Mouse (Mus musculus) CH12.LX (cell line): ENCODE measurements around the gene Hoxa13.

ENCODE experiments used
- CTCF ChIP-seq, 2 experiments: IDR thresholded peaks in 1 of 2; conservative IDR thresholded peaks in 1 of 2; 2 replicates each; pipeline ENCODE4 v1.5.1; 2011 to 2012; ENCODE audit warnings: low read depth in 2 of 2, low read length in 2 of 2, improper control_type of control experiment in 1 of 2, inconsistent platforms in 1 of 2, mild to moderate bottlenecking in 1 of 2, moderate library complexity in 1 of 2
- EP300 ChIP-seq: IDR thresholded peaks from 2 replicates; pipeline ENCODE4 v1.6.1; 2011; ENCODE audit warnings: low read length, improper control_type of control experiment
- HCFC1 ChIP-seq: IDR thresholded peaks from 2 replicates; pipeline ENCODE4 v1.6.1; 2012; ENCODE audit warnings: low read depth, mild to moderate bottlenecking, inconsistent platforms, low read length, improper control_type of control experiment
- MAFK ChIP-seq: IDR thresholded peaks from 2 replicates; pipeline ENCODE4 v1.6.1; 2011; ENCODE audit warnings: low read length, improper control_type of control experiment; ENCODE audit not compliant: insufficient replicate concordance
- MAX ChIP-seq: IDR thresholded peaks from 2 replicates; pipeline ENCODE4 v1.6.1; 2011; ENCODE audit warnings: low read length, improper control_type of control experiment
- POLR2A ChIP-seq: IDR thresholded peaks from 2 replicates; pipeline ENCODE4 v1.6.1; 2011; ENCODE audit warnings: low read depth, mild to moderate bottlenecking, improper control_type of control experiment, low read length
- POLR2AphosphoS2 ChIP-seq: IDR thresholded peaks from 2 replicates; pipeline ENCODE4 v1.6.1; 2011; ENCODE audit warnings: low read depth, low read length, improper control_type of control experiment
- SMC3 ChIP-seq: IDR thresholded peaks from 2 replicates; pipeline ENCODE4 v1.6.1; 2011; ENCODE audit warnings: low read depth, low read length, improper control_type of control experiment

- no peak for TF ChIP-seq MAX
- no peak for TF ChIP-seq POLR2AphosphoS2
- TF ChIP-seq HCFC1: no peak
- TF ChIP-seq EP300: no peak
- no peak for TF ChIP-seq POLR2A
- TF ChIP-seq CTCF (conservative IDR thresholded peaks at IDR 0.05 in 1 of 2, IDR thresholded peaks at IDR 0.05 in 1 of 2; ENCODE audit: low read depth in 2 of 2, low read length in 2 of 2): no peak
- TF ChIP-seq MAFK: no peak
- TF ChIP-seq SMC3: no peak
These were observed 11.9 kb downstream of the Hoxa13 start for GRCm38 (mm10) chr6:52248638-52249414.
